Mouse (Mus musculus): ENCODE measurements around the gene Ptpra. TPM values are rescaled to one million over a fixed set of nuclear protein-coding genes. Genes with fewer than 3 reads are reported as not detected.

Gene Ptpra
- polyA plus RNA-seq, 1 experiment from 2014 or later = 73.9 TPM

DNA sequence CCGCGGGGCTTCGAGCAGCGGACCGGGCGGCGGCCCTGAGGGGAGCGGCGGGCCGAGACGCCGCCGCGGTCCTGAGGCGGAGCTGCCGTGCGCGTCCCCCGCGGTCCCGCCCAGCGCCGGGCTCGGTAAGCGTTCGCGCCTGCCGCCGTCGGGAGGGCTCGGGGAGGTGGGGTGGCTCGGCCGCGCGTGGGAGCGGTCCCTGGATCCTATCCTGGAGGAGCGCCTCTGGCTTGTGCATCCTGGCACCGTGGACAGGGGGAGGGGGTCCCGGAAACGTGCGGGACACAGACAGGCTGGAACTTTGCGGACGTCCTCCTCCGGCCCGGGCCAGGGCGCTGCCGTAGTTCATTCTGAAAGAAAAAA, 337 bp downstream of the Ptpra start:
- Histone ChIP-seq H3K36me3 (no peaks in the 10 kb centered on the region), H3K4me3 (replicated peaks) (peak overlapping the region; percentile 95), H3K4me1 (replicated peaks) (peaks cover 14% of the 10 kb centered on the region), H3K27ac (peak overlapping the region; percentile 83), H3K4me2 (replicated peaks) (peak overlapping the region; percentile 96), H3K27me3 (replicated peaks) (no peaks in the 10 kb centered on the region), H3K9ac (peak overlapping the region; percentile 88), H3K9me3 (no peaks in the 10 kb centered on the region)
- ATAC-seq = peak; percentile 94
- under 1% methylated on average over 37 of the region's 47 CpGs for WGBS

- whole genome bisulfite sequencing = 63% methylated on average over 14 of the region's 14 CpGs
- Histone ChIP-seq H3K9me3 (no peaks in the 10 kb centered on the region), H3K36me3 (no peaks in the 10 kb centered on the region), H3K4me2 (replicated peaks) (peak overlapping the region; percentile 96), H3K9ac (peak overlapping the region; percentile 88), H3K27ac (no peak overlapping the region), H3K27me3 (replicated peaks) (no peaks in the 10 kb centered on the region), H3K4me3 (replicated peaks) (peak overlapping the region; percentile 95), H3K4me1 (replicated peaks) (peaks cover 14% of the 10 kb centered on the region)
- ATAC-seq = no peak
Observed at GRCm38 (mm10) chr2:130451086-130451726, 1.1 kb downstream of the Ptpra start.

DNA sequence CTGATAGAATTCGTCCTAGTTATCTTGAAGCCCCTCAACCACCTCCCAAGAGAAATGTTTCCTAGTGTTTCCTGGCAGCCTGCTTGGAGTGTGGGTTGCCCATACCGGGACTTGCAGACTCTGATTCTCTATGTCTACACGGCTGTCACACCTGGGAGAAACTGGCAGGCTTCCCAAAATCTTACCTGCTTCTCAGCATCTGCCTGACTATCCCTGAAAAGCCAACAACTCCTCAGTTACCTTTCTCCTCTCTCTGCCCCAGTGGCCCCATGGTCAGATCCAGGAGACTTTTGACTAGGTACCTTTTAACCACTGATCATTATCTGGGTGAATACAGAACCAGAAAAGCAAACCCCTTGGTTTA, 1.6 kb downstream of the Ptpra start:
- WGBS = 64% methylated on average over 3 of the region's 3 CpGs
- no peak overlapping the region for H3K4me3 ChIP-seq (replicated peaks)
- H3K36me3 ChIP-seq = no peaks in the 10 kb centered on the region
- no peak overlapping the region for H3K27ac ChIP-seq
- H3K9ac ChIP-seq = 0 out of 2 replicates have a peak overlapping the region, but pooled peaks have one; percentile 14
- ATAC-seq = no peak
- no peaks in the 10 kb centered on the region for H3K9me3 ChIP-seq
- no peaks in the 10 kb centered on the region for H3K27me3 ChIP-seq (replicated peaks)
- H3K4me2 ChIP-seq (replicated peaks) = peak overlapping the region; percentile 96
- peaks cover 14% of the 10 kb centered on the region for H3K4me1 ChIP-seq (replicated peaks)

GRCm38 (mm10) chr2:130452266-130452665, 2.2 kb downstream of the Ptpra start:
- Histone ChIP-seq H3K4me3 (replicated peaks) (no peak overlapping the region), H3K27me3 (replicated peaks) (no peaks in the 10 kb centered on the region), H3K27ac (no peak overlapping the region), H3K36me3 (no peaks in the 10 kb centered on the region), H3K9ac (no peak overlapping the region), H3K9me3 (no peaks in the 10 kb centered on the region), H3K4me2 (replicated peaks) (no peak overlapping the region), H3K4me1 (replicated peaks) (peaks cover 14% of the 10 kb centered on the region)
- 60% methylated on average over 2 of the region's 2 CpGs for WGBS
- ATAC-seq = no peak

DNA sequence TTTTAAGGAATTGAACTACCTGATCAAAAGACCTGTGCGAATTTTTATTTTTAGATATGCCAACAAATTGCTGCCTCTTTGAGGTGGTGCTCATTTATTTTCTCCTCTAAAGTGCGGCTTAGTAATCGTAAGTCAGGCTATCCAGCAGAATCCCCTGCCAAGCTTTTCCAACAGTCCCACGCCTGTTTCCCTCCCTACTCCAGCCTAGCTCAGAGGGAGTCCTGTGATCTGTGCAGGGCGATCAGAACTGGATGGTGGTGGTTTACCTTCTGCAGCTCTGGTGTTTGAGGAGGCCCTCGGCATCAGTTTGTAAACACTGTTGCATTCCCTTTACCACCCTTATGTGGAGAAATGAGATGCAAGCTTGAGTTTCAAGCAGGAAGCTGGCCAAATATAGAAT, 3.3 kb downstream of the Ptpra start:
- Histone ChIP-seq H3K4me1 (replicated peaks) (peaks cover 14% of the 10 kb centered on the region), H3K36me3 (no peaks in the 10 kb centered on the region), H3K9ac (no peak overlapping the region), H3K4me3 (replicated peaks) (no peak overlapping the region), H3K27me3 (replicated peaks) (no peaks in the 10 kb centered on the region), H3K9me3 (no peaks in the 10 kb centered on the region), H3K27ac (no peak overlapping the region), H3K4me2 (replicated peaks) (no peak overlapping the region; the same call in 1 of the 2 replicates)
- 61% methylated on average over 6 of the region's 6 CpGs for WGBS
- no peak for ATAC-seq

GRCm38 (mm10) chr2:130454748-130455370, 4.8 kb downstream of the Ptpra start:
- Histone ChIP-seq H3K4me3 (replicated peaks) (no peak overlapping the region), H3K36me3 (no peaks in the 10 kb centered on the region), H3K27me3 (replicated peaks) (no peaks in the 10 kb centered on the region), H3K4me1 (replicated peaks) (0 out of 2 replicates have a peak, but pooled peaks cover 8% of the 10 kb centered on the region), H3K9ac (no peak overlapping the region), H3K27ac (no peak overlapping the region), H3K4me2 (replicated peaks) (no peak overlapping the region), H3K9me3 (no peaks in the 10 kb centered on the region)
- 67% methylated on average over 6 of the region's 6 CpGs for WGBS
- no peak for ATAC-seq

DNA sequence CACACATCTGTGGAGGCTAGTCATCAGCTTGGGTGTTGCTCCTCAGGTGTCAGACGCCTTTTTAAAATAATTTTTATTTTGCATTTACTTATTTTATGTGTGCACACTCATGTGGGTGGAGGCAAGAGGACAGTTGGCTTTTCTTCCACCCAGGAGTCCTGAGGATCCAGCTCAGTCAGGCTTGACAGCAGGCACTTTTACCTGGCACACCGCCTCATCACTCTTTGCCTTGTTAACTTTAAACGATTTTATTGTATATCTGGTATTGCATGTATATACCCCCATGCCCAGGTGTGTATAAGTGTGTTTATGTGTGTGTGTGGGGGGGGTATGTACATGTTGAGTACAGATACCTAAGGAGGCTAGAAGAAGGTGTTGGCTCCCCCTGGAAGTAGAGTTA, 7.8 kb downstream of the Ptpra start:
- Histone ChIP-seq H3K9me3 (no peaks in the 10 kb centered on the region), H3K36me3 (no peaks in the 10 kb centered on the region), H3K9ac (no peak overlapping the region), H3K4me2 (replicated peaks) (no peak overlapping the region), H3K27ac (no peak overlapping the region), H3K27me3 (replicated peaks) (no peaks in the 10 kb centered on the region), H3K4me1 (replicated peaks) (peaks cover 3% of the 10 kb centered on the region; the same call in 1 of the 2 replicates), H3K4me3 (replicated peaks) (no peak overlapping the region)
- 80% methylated on average over 3 of the region's 3 CpGs for WGBS
- no peak for ATAC-seq

GRCm38 (mm10) chr2:130459576-130459975, 9.5 kb downstream of the Ptpra start:
- Histone ChIP-seq H3K27ac (no peak overlapping the region), H3K9ac (no peak overlapping the region), H3K27me3 (replicated peaks) (no peaks in the 10 kb centered on the region), H3K4me3 (replicated peaks) (no peak overlapping the region), H3K4me1 (replicated peaks) (peaks cover 3% of the 10 kb centered on the region; the same call in 1 of the 2 replicates), H3K9me3 (no peaks in the 10 kb centered on the region), H3K4me2 (replicated peaks) (no peak overlapping the region), H3K36me3 (no peaks in the 10 kb centered on the region)
- no peak for ATAC-seq
- 86% methylated on average over 3 of the region's 3 CpGs for WGBS

DNA sequence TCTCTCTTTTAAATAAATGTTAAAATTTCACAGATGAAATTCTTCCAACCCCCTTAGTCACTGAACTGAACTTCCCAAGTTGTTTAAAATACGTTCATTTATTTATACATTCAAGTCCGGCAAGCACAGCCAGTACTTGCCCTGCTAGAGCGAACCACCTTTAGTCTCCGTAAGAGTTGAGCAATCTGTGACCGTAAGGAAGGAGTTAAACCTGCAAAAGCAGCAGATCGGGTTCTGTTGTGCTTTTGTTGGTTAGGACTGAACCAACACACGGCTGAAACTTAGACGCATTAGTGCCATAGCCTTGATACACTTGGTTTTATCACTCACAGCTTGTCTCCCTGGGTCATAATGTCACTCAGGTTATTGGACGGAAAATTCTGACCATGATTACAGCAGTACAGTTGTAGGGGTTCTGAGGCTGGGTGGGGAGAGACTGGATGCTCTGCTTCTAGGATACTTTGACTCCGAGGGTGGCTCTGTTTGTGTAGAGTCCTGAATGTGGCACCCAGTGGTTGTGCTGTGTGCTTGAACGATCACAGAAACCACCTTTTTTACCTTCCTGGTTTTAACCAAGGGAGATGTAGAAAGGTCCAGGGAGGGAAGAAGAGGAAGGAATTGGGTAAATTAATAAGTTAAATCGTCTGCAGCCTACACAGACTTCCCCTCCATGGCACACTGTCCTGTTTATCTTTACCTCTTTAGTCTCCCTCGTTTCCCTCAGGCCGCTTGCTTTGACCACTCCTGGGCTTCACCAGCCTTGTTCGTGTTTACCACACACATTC, 11.4 kb downstream of the Ptpra start:
- ATAC-seq = no peak
- no peak overlapping the region for H3K9ac ChIP-seq
- WGBS = 39% methylated on average over 15 of the region's 15 CpGs
- H3K27ac ChIP-seq = no peak overlapping the region
- H3K4me3 ChIP-seq (replicated peaks) = no peak overlapping the region
- peaks cover 3% of the 10 kb centered on the region; the same call in 1 of the 2 replicates for H3K4me1 ChIP-seq (replicated peaks)
- H3K36me3 ChIP-seq = no peaks in the 10 kb centered on the region
- H3K9me3 ChIP-seq = no peaks in the 10 kb centered on the region
- H3K4me2 ChIP-seq (replicated peaks) = no peak overlapping the region
- H3K27me3 ChIP-seq (replicated peaks) = no peaks in the 10 kb centered on the region

DNA sequence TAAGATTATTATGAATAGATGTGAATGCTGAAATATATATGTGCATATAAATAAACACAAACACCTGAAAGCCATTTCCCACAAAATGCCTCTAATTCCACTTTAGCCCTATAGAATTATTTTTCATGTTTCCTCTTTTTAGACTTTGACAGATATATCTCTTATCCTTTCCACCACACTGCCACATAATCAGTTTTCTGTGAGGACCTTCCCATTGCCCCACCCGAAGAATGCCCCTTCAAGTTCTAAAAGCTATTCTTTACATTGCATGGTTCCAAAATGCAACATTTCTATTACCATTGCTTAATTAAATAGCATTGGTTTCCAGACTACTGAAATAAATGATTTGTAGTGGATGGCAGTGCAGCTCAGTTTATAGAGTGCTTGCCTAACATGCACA, 16.4 kb downstream of the Ptpra start:
- ATAC-seq = no peak
- no peak overlapping the region for H3K4me2 ChIP-seq (replicated peaks)
- WGBS = 86% methylated on average over 1 of the region's 1 CpGs
- H3K9ac ChIP-seq = no peak overlapping the region
- H3K4me3 ChIP-seq (replicated peaks) = no peak overlapping the region
- H3K36me3 ChIP-seq = no peaks in the 10 kb centered on the region
- H3K9me3 ChIP-seq = no peaks in the 10 kb centered on the region
- H3K4me1 ChIP-seq (replicated peaks) = no peaks in the 10 kb centered on the region
- no peaks in the 10 kb centered on the region for H3K27me3 ChIP-seq (replicated peaks)
- H3K27ac ChIP-seq = no peak overlapping the region

DNA sequence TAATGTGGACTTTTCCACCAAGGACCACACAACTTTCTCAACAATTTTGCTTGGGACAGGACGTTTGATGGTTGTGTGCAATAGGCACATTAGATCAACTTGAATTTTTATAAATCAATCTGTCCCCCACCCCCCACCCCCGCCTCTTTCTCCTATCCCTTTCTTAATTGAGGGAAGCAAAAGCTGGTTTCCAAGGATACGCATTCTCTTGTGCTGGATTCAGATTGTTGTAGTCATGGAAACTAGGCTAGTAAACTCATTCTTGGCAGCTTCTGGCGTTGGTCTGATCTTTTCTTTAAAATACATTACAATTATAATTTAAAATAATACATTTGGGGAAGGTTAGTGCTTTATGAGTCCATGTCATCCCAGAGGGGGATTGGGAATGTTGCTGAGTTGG, 19.3 kb downstream of the Ptpra start:
- Histone ChIP-seq H3K27ac (no peak overlapping the region), H3K9ac (no peak overlapping the region), H3K9me3 (no peaks in the 10 kb centered on the region), H3K4me1 (replicated peaks) (no peaks in the 10 kb centered on the region), H3K36me3 (no peaks in the 10 kb centered on the region), H3K27me3 (replicated peaks) (no peaks in the 10 kb centered on the region), H3K4me2 (replicated peaks) (no peak overlapping the region), H3K4me3 (replicated peaks) (no peak overlapping the region)
- no peak for ATAC-seq
- 64% methylated on average over 4 of the region's 4 CpGs for WGBS

GRCm38 (mm10) chr2:130469935-130470334, 19.9 kb downstream of the Ptpra start:
- no peaks in the 10 kb centered on the region for H3K36me3 ChIP-seq
- ATAC-seq = no peak
- WGBS = 80% methylated on average over 2 of the region's 2 CpGs
- H3K27ac ChIP-seq = no peak overlapping the region
- no peak overlapping the region for H3K9ac ChIP-seq
- H3K9me3 ChIP-seq = no peaks in the 10 kb centered on the region
- no peak overlapping the region for H3K4me3 ChIP-seq (replicated peaks)
- H3K4me2 ChIP-seq (replicated peaks) = no peak overlapping the region
- no peaks in the 10 kb centered on the region; the same call in 1 of the 2 replicates for H3K4me1 ChIP-seq (replicated peaks)
- no peaks in the 10 kb centered on the region for H3K27me3 ChIP-seq (replicated peaks)
